Mouse (Mus musculus): ENCODE measurements around the gene Aff4. TPM values are rescaled to one million over a fixed set of nuclear protein-coding genes. Genes with fewer than 3 reads are reported as not detected.

The Aff4 gene
- polyA plus RNA-seq, 1 experiment, result 26.9 TPM

GRCm38 (mm10) chr11:53428716-53429057 lies 78.1 kb downstream of the Aff4 start:
- no peak for DNase-seq (ENCODE audit: low spot score)

- DNase-seq (ENCODE audit: low spot score), result no peak
Observed at GRCm38 (mm10) chr11:53429182-53429581, 78.5 kb downstream of the Aff4 start.

GRCm38 (mm10) chr11:53430300-53430669 lies 79.7 kb downstream of the Aff4 start:
- no peak for DNase-seq (ENCODE audit: low spot score)

GRCm38 (mm10) chr11:53430670-53431346 lies 80.2 kb downstream of the Aff4 start, which contains the start of the genes Uqcrq and Gdf9:
Gene Uqcrq (minus strand): TSS chr11:53430831.
Gene Gdf9 (plus strand): TSS chr11:53431023.
- peak; percentile 93 for DNase-seq (ENCODE audit: low spot score)

- DNase-seq (ENCODE audit: low spot score), result no peak
Observed at GRCm38 (mm10) chr11:53431347-53432056, 80.9 kb downstream of the Aff4 start.

- DNase-seq (ENCODE audit: low spot score), result no peak
Observed at GRCm38 (mm10) chr11:53433057-53433456, 82.4 kb downstream of the Aff4 start.

- DNase-seq (ENCODE audit: low spot score), result no peak
Observed at GRCm38 (mm10) chr11:53435504-53435903, 84.9 kb downstream of the Aff4 start.

GRCm38 (mm10) chr11:53436338-53436737 lies 85.7 kb downstream of the Aff4 start:
- DNase-seq (ENCODE audit: low spot score), result no peak

- DNase-seq (ENCODE audit: low spot score), result no peak
Observed at GRCm38 (mm10) chr11:53441921-53442320, 91.3 kb downstream of the Aff4 start.

- DNase-seq (ENCODE audit: low spot score), result no peak
Observed at GRCm38 (mm10) chr11:53443861-53444260, 93.2 kb downstream of the Aff4 start.

- no peak for DNase-seq (ENCODE audit: low spot score)
Observed at GRCm38 (mm10) chr11:53445562-53445961, 94.9 kb downstream of the Aff4 start.

- no peak for DNase-seq (ENCODE audit: low spot score)
Observed at GRCm38 (mm10) chr11:53446183-53446582, 95.5 kb downstream of the Aff4 start.

- no peak for DNase-seq (ENCODE audit: low spot score)
Observed at GRCm38 (mm10) chr11:53447996-53448395, 97.4 kb downstream of the Aff4 start.

- no peak for DNase-seq (ENCODE audit: low spot score)
Observed at GRCm38 (mm10) chr11:53448529-53448928, 97.9 kb downstream of the Aff4 start.

GRCm38 (mm10) chr11:53450070-53450705 lies 99.6 kb downstream of the Aff4 start:
- no peak for DNase-seq (ENCODE audit: low spot score)

- no peak for DNase-seq (ENCODE audit: low spot score)
Observed at GRCm38 (mm10) chr11:53451361-53451760, 100.7 kb downstream of the Aff4 start.

- no peak for DNase-seq (ENCODE audit: low spot score)
Observed at GRCm38 (mm10) chr11:53452396-53452795, 101.8 kb downstream of the Aff4 start.

GRCm38 (mm10) chr11:53453031-53453430 lies 102.4 kb downstream of the Aff4 start:
- DNase-seq (ENCODE audit: low spot score), result no peak

GRCm38 (mm10) chr11:53456474-53457371 lies 106.1 kb downstream of the Aff4 start, which contains the start of the genes Gm10447 and Shroom1:
Gene Gm10447 (minus strand): TSS chr11:53457110.
Gene Shroom1 (plus strand): TSS chr11:53457205.
- peak; percentile 69 for DNase-seq (ENCODE audit: low spot score)

- DNase-seq (ENCODE audit: low spot score), result no peak
Observed at GRCm38 (mm10) chr11:53457372-53457954, 106.8 kb downstream of the Aff4 start.

GRCm38 (mm10) chr11:53458996-53459395 lies 108.4 kb downstream of the Aff4 start:
- no peak for DNase-seq (ENCODE audit: low spot score)
